Mouse (Mus musculus): ENCODE results near the gene Tdg.
"Not testable (repeated sequence)": the region's sequence is repeated elsewhere in the genome, so short reads cannot be mapped to it uniquely, and the experiment has no call there.

Tdg gene

DNA sequence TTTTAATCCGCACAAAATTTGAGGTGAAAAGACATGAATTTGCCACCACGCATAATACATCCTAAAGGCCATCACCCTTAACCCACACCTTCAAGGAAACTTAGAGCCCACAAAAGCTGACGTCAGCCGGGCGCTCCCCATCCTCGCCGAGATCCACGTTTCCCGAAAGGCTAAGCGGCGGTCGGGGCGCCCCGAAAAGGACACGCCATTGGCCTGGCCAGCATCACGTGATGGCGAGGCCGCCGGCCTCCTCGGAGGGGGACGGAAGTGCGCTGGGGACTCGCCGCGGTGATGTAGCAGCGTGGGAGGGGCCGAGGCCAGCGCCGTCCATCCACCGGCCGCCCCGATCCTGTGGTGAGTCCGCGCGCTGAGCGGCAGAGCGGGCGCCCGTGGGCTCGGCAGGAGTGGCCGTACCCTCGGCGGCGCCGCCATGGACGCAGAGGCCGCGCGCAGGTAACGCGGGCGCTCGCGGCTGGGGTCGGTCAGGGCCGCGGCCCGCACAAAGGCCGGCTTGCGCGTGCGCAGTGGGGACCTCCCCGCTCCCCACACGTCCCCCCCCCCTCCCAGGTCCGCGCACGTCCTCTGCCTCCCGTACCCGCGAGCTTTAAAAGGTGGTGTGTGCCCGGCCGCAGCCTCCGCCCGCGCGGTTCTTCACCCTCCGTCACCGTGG lies at the start of gene Tdg:
Gene Tdg (plus strand): TSS at position 243 of the 670 bp plus-strand sequence.
- Histone ChIP-seq H3K4me1 (replicated peaks; ENCODE audit: low read depth, low read length) (peaks cover 33% of the 10 kb centered on the region), H3K36me3 (ENCODE audit: insufficient read depth, low read length) (peaks cover 29% of the 10 kb centered on the region), H3K4me3 (replicated peaks; ENCODE audit: low read length) (peak within 1 kb of the TSS; percentile 89), H3K9me3 (ENCODE audit: low read length) (peaks cover 24% of the 10 kb centered on the region)
- not testable (repeated sequence) for H3K27me3 ChIP-seq (ENCODE audit: insufficient read depth, low read length)

DNA sequence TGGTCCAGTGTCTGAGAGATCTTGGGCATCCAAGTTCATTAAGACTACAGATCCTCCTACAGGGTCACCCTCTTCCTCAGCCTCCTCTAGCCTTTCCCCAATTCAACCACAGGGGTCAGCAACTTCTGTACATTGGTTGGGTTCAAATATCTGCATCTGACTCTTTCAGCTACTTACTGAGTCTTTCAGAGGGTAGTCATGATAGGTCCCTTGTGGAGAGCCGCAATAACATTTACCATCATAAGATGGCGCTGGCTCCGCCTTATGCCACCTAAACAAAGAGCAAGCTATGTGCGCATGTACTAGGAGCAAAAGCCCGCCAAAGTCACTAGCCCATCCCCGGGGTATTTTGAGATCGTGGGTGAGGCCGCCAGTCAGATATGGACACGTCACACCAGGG lies 40.0 kb upstream of the Tdg start:
- H3K4me3 ChIP-seq (replicated peaks; ENCODE audit: low read length); H3K36me3 ChIP-seq (ENCODE audit: insufficient read depth, low read length); H3K4me1 ChIP-seq (replicated peaks; ENCODE audit: low read depth, low read length); H3K9me3 ChIP-seq (ENCODE audit: low read length); H3K27me3 ChIP-seq (ENCODE audit: insufficient read depth, low read length): not testable (repeated sequence)
- peak; percentile 34 for TF ChIP-seq CTCF (conservative IDR thresholded peaks at IDR 0.05; ENCODE audit: low read length)

DNA sequence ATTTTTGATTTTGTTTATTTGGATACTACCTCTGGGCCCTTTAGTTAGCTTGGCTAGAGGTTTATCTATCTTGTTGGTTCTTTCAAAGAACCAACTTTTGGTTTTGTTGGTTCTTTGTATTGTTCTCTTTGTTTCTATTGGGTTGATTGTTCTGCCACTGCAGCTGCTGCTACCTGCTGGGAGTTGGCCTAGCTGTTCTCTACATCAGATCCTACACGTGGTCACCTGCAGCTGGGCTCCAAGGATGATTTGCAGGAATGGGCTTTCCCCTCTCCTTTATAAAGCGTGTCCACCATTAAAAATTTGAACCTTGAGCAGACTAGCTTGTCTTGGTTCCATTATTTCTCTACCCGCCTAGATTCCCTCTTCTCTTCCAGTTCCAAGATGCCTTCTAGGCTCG lies 35.2 kb upstream of the Tdg start:
- not testable (repeated sequence) for H3K27me3 ChIP-seq (ENCODE audit: insufficient read depth, low read length); H3K4me3 ChIP-seq (replicated peaks; ENCODE audit: low read length); H3K9me3 ChIP-seq (ENCODE audit: low read length); H3K36me3 ChIP-seq (ENCODE audit: insufficient read depth, low read length)
- peaks cover 12% of the 10 kb centered on the region for H3K4me1 ChIP-seq (replicated peaks; ENCODE audit: low read depth, low read length)

DNA sequence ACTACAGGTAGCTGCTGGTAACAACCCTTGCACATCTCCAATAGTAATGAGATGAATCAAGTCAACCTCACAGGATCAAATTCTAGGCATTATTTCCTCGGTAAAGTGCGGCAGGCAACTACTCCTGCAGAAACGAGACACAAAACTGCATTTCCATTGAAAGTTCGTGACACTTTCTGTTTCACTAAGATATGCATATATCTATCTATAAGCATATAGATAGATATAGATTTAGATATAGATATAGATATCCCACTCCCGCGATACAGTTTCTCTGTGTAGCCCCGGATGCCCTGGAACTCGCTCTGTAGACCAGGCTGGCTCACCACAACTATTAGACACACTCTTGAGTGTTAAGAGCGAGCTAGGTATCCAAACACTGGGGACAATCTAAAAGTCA lies 7.4 kb upstream of the Tdg start:
- Histone ChIP-seq H3K36me3 (ENCODE audit: insufficient read depth, low read length) (peaks cover 6% of the 10 kb centered on the region), H3K9me3 (ENCODE audit: low read length) (no peaks in the 10 kb centered on the region), H3K4me1 (replicated peaks; ENCODE audit: low read depth, low read length) (peaks cover 13% of the 10 kb centered on the region), H3K27me3 (ENCODE audit: insufficient read depth, low read length) (no peaks in the 10 kb centered on the region), H3K4me3 (replicated peaks; ENCODE audit: low read length) (peak overlapping the region; percentile 84)
- no peak for TF ChIP-seq POU5F1 (IDR thresholded peaks at IDR 0.05; ENCODE audit: borderline replicate concordance, low read length)
- TF ChIP-seq NANOG (IDR thresholded peaks at IDR 0.05; ENCODE audit: borderline replicate concordance, low read length): no peak
- TF ChIP-seq CTCF (conservative IDR thresholded peaks at IDR 0.05; ENCODE audit: low read length): no peak

DNA sequence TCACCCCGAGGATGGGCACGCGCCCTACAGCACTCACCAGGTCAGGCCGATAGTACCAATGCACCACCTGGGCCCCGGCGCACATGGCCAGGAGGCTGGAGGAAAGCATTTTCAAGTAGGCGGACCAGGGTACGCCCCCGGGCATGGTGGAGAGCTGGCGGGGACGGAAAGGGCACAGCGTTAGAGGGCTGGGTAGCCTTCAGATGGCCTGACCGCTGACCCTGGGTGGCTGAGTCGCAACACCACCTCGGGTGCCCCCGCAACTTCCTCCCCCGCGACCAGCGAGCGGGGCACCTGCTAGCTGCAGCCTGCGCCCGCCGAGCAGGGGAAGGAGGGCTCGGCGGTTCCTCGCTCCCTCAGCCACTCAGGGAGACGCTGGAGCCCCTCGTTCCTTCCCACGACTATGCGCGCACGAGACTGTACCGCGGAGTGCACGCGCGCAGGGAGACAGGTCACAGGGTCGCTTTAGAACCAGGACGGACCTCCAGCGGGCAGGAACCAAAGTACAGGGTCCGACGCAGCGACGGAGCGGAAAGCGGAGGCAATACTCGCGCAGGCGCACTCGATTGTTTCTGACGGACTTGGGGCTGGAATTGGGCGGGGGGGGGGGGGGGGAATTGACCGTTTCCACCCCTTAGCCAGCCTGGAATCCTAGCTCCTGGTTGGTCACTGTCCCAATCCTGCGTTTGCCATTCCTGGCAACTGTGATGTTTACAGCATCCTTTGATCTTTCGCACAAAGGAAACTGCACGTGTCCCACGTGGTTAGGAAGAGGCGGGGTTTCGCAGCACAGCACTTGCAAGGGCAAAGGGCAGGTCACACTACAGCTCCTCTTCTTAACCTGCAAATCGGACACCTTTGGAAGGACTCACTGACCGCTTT lies 6.7 kb upstream of the Tdg start, which contains the start of gene 1190007I07Rik:
Gene 1190007I07Rik (minus strand): TSS at position 558 of the 882 bp plus-strand sequence.
- H3K36me3 ChIP-seq (ENCODE audit: insufficient read depth, low read length): peaks cover 3% of the 10 kb centered on the region
- TF ChIP-seq CTCF (conservative IDR thresholded peaks at IDR 0.05; ENCODE audit: low read length) (no peak), POU5F1 (IDR thresholded peaks at IDR 0.05; ENCODE audit: borderline replicate concordance, low read length) (no peak), NANOG (IDR thresholded peaks at IDR 0.05; ENCODE audit: borderline replicate concordance, low read length) (no peak)
- H3K4me1 ChIP-seq (replicated peaks; ENCODE audit: low read depth, low read length): peaks cover 13% of the 10 kb centered on the region
- no peaks in the 10 kb centered on the region for H3K9me3 ChIP-seq (ENCODE audit: low read length)
- peak within 1 kb of the TSS; percentile 84 for H3K4me3 ChIP-seq (replicated peaks; ENCODE audit: low read length)
- H3K27me3 ChIP-seq (ENCODE audit: insufficient read depth, low read length): no peaks in the 10 kb centered on the region

DNA sequence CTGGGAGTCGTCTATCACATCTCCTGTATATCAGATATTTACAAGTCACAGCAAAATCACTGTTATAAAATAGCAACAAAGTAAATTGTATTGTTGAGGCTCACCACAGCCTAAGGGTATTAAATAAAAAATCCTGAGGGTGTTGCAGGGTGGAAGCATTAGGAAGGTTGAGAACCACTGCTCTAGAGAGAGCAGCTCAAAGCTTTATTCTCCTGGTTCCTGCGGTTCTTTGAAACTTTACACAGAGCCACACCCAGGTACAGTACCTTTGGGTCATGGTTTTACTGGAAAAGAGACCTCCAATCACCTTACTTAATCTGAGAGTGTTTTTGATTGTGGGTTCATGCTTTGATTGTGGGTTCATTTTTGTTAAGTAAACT lies 6.1 kb upstream of the Tdg start:
- peaks cover 14% of the 10 kb centered on the region for H3K4me1 ChIP-seq (replicated peaks; ENCODE audit: low read depth, low read length)
- H3K27me3 ChIP-seq (ENCODE audit: insufficient read depth, low read length): not testable (repeated sequence)
- H3K4me3 ChIP-seq (replicated peaks; ENCODE audit: low read length): peak overlapping the region; percentile 43

DNA sequence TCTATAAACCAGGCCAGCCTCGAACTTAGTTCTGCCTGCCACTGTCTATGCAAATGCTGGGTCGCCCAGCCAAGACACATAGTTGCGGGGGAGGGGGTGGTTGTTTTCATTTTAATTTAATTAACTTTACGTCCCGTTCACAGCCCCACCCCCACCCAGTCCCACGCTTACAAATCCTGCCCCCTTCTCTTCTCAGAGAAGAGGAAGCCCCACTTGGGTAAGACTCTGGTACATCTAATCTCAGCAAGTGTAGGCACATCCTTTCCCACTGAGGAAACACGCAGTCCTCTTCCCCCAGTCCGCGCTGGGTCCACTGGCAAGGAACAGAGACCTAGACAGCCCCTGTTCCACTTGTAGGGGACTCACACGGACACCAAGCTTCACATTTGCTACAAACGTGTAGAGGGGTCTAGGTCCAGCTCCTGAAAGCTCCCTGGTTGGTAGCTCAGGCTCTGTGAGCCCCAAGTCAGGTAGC lies 480 bp upstream of the Tdg start:
- peaks cover 24% of the 10 kb centered on the region for H3K36me3 ChIP-seq (ENCODE audit: insufficient read depth, low read length)
- peak overlapping the region; percentile 89 for H3K4me3 ChIP-seq (replicated peaks; ENCODE audit: low read length)
- H3K9me3 ChIP-seq (ENCODE audit: low read length): peaks cover 19% of the 10 kb centered on the region
- TF ChIP-seq POU5F1 (IDR thresholded peaks at IDR 0.05; ENCODE audit: borderline replicate concordance, low read length) (no peak), CTCF (conservative IDR thresholded peaks at IDR 0.05; ENCODE audit: low read length) (no peak), NANOG (IDR thresholded peaks at IDR 0.05; ENCODE audit: borderline replicate concordance, low read length) (no peak)
- H3K4me1 ChIP-seq (replicated peaks; ENCODE audit: low read depth, low read length): peaks cover 39% of the 10 kb centered on the region
- no peaks in the 10 kb centered on the region for H3K27me3 ChIP-seq (ENCODE audit: insufficient read depth, low read length)

More for the DNA sequence above, 6.1 kb upstream of the Tdg start:
- not testable (repeated sequence) for H3K9me3 ChIP-seq (ENCODE audit: low read length); H3K36me3 ChIP-seq (ENCODE audit: insufficient read depth, low read length)

DNA sequence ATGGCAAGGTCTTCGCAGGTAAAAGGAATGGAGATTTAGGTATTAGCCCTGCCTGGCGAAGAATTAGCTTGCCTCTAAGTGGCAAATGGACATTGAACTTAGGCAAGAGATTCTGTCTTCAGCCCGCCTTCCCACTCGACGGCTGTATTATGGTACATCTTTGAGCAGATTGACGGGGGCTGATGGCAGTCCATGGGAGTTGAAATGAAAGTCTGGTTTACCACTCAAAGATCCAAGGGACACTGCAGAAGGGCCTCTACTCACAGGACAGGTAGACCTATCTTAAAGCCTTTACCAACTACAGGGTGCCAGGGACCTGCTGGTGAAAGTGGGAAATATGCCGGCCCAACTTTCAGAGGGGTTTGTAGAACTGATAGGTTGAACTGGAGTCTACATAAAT lies 869 bp downstream of the Tdg start:
- Histone ChIP-seq H3K4me3 (replicated peaks; ENCODE audit: low read length) (peak overlapping the region; percentile 89), H3K36me3 (ENCODE audit: insufficient read depth, low read length) (peaks cover 36% of the 10 kb centered on the region), H3K27me3 (ENCODE audit: insufficient read depth, low read length) (no peaks in the 10 kb centered on the region), H3K4me1 (replicated peaks; ENCODE audit: low read depth, low read length) (peaks cover 30% of the 10 kb centered on the region), H3K9me3 (ENCODE audit: low read length) (peaks cover 27% of the 10 kb centered on the region)
- no peak for TF ChIP-seq POU5F1 (IDR thresholded peaks at IDR 0.05; ENCODE audit: borderline replicate concordance, low read length)

DNA sequence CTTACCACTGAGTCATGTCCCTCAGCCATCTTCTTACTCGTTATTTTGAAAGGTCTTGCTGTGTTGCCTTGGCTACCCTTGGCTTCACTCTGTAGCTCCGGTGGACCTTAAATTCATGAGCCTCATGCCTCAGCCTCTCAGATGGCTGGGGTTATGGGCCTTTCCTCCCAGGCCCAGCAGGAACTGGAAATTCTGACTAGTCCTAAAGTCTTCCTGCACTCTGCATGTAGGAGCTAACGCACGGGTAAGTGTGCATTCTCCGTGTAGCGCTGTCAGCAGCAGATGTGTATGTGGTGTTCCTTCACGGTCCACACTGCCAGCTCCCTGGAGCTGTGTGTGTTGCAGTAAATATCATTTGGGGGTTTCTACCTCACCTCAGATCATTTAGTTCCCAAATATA lies 1.5 kb downstream of the Tdg start:
- Histone ChIP-seq H3K36me3 (ENCODE audit: insufficient read depth, low read length) (peaks cover 43% of the 10 kb centered on the region), H3K9me3 (ENCODE audit: low read length) (peaks cover 30% of the 10 kb centered on the region), H3K4me3 (replicated peaks; ENCODE audit: low read length) (peak overlapping the region; percentile 89), H3K27me3 (ENCODE audit: insufficient read depth, low read length) (no peaks in the 10 kb centered on the region), H3K4me1 (replicated peaks; ENCODE audit: low read depth, low read length) (peaks cover 30% of the 10 kb centered on the region)
- TF ChIP-seq POU5F1 (IDR thresholded peaks at IDR 0.05; ENCODE audit: borderline replicate concordance, low read length) (no peak), CTCF (conservative IDR thresholded peaks at IDR 0.05; ENCODE audit: low read length) (no peak), NANOG (IDR thresholded peaks at IDR 0.05; ENCODE audit: borderline replicate concordance, low read length) (no peak)
